Comparison of ENCODE assay signal across 15 mouse cellular contexts in the genomic region with DNA sequence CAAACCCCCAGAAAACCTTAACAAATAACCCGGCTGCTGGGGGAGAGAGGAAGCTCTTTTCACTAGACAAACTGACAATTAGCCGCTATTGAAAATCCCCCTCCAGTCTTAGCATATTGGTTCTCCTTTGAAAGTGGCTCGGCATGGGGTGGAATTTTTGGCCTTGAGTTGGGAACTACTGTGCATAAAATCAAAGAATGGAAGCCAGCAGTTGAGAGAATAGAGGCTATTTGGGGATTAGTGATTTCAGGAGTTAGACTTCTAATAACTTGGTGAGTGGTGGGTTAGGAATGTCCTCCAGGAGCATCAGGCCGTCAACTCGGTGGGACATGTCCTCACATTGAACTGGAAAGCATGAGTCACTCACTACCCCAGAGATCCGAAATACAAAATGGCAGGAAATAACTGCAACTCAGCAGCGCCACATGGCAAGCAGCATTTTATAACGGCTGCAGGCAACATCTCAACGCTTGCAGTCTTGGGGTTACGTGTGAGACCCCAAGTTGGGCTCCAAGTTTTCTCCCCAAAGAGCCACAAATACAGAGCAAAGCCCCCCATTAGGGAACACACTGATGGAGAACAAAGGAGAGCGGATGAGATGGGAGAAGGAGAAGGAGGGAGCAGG. TPM values are rescaled to one million over a fixed set of nuclear protein-coding genes. Genes with fewer than 3 reads are reported as not detected.
DNase-seq lines count a peak whose midpoint lies in the region; ATAC-seq lines count a peak whose summit lies in the region.
"Had no signal": no experiment of that assay in that cellular context is flagged by ENCODE, and none has a peak within 500 bp of the region (broad histone marks: within the 10 kb centered on the region; RNA-seq: fewer than 3 reads in every experiment).

No protein-coding gene starts in this region.

- no peaks in the 10 kb centered on the region for H3K36me3 ChIP-seq in heart, embryonic 12.5 days
- H3K36me3 ChIP-seq in liver, embryonic 12.5 days: no peaks in the 10 kb centered on the region
- no peaks in the 10 kb centered on the region for H3K36me3 ChIP-seq in embryonic facial prominence, embryonic 14.5 days (ENCODE audit: control insufficient read depth, insufficient read depth, low read length)
- H3K36me3 ChIP-seq in stomach, embryonic 15.5 days: no peaks in the 10 kb centered on the region

- no peak overlapping the region for H3K9ac ChIP-seq in heart, embryonic 12.5 days
- 0 out of 2 replicates have a peak overlapping the region, but pooled peaks have one; percentile 0 for H3K9ac ChIP-seq in liver, embryonic 12.5 days
- no peak overlapping the region for H3K9ac ChIP-seq in embryonic facial prominence, embryonic 14.5 days (ENCODE audit: low read depth, low read length)
- no peak overlapping the region for H3K9ac ChIP-seq in stomach, embryonic 15.5 days

- no peak overlapping the region for H3K4me3 ChIP-seq in heart, embryonic 12.5 days
- H3K4me3 ChIP-seq in liver, embryonic 12.5 days: no peak overlapping the region
- no peak overlapping the region for H3K4me3 ChIP-seq in embryonic facial prominence, embryonic 14.5 days (ENCODE audit: low read depth, low read length)
- no peak overlapping the region for H3K4me3 ChIP-seq in stomach, embryonic 15.5 days (replicated peaks)

- no peak for ATAC-seq in heart, embryonic 12.5 days (ENCODE audit: insufficient number of reproducible peaks, low FRiP score)
- ATAC-seq in liver, embryonic 12.5 days: no peak
- no peak for ATAC-seq in embryonic facial prominence, embryonic 14.5 days (ENCODE audit: low read depth)
- ATAC-seq in stomach, embryonic 15.5 days (ENCODE audit: insufficient read depth, low FRiP score, low read depth): no peak
- ATAC-seq: CD4-positive, CD25-positive, alpha-beta regulatory T cell, adult 4 months had no signal

- no peak overlapping the region for H3K4me2 ChIP-seq in heart, embryonic 12.5 days
- H3K4me2 ChIP-seq in liver, embryonic 12.5 days: no peak overlapping the region
- H3K4me2 ChIP-seq in embryonic facial prominence, embryonic 14.5 days (ENCODE audit: low read depth, low read length): no peak overlapping the region
- H3K4me2 ChIP-seq in stomach, embryonic 15.5 days: no peak overlapping the region

- intact Hi-C loops in left cerebral cortex, postnatal 10 days (cut with DNase I): no loop called here

- H3K9me3 ChIP-seq in heart, embryonic 12.5 days (replicated peaks): no peaks in the 10 kb centered on the region
- H3K9me3 ChIP-seq in liver, embryonic 12.5 days (replicated peaks): no peaks in the 10 kb centered on the region
- H3K9me3 ChIP-seq in embryonic facial prominence, embryonic 14.5 days (ENCODE audit: control insufficient read depth, low read length): no peaks in the 10 kb centered on the region
- no peaks in the 10 kb centered on the region for H3K9me3 ChIP-seq in stomach, embryonic 15.5 days

- H3K4me1 ChIP-seq in heart, embryonic 12.5 days (replicated peaks): peaks cover 37% of the 10 kb centered on the region
- H3K4me1 ChIP-seq in liver, embryonic 12.5 days: no peaks in the 10 kb centered on the region
- peaks cover 15% of the 10 kb centered on the region for H3K4me1 ChIP-seq in embryonic facial prominence, embryonic 14.5 days (ENCODE audit: control insufficient read depth, insufficient read depth, low read length)
- H3K4me1 ChIP-seq in stomach, embryonic 15.5 days: peaks cover 16% of the 10 kb centered on the region

- peak overlapping the region; percentile 78 for H3K27ac ChIP-seq in heart, embryonic 12.5 days (ENCODE audit: poor library complexity, severe bottlenecking)
- H3K27ac ChIP-seq in liver, embryonic 12.5 days: no peak overlapping the region
- peak overlapping the region; percentile 56; the same call in 1 of the 2 replicates for H3K27ac ChIP-seq in embryonic facial prominence, embryonic 14.5 days (replicated peaks; ENCODE audit: low read depth, low read length)
- peak overlapping the region; percentile 87 for H3K27ac ChIP-seq in stomach, embryonic 15.5 days

- 55% methylated on average over 11 of the region's 11 CpGs for WGBS in heart, embryonic 12.5 days
- 55% methylated on average over 11 of the region's 11 CpGs for WGBS in liver, embryonic 12.5 days (ENCODE audit: insufficient replicate concordance)
- 55% methylated on average over 11 of the region's 11 CpGs for WGBS in embryonic facial prominence, embryonic 14.5 days
- 61% methylated on average over 11 of the region's 11 CpGs for WGBS in stomach, embryonic 15.5 days

- no peak for DNase-seq in heart, adult 9 months (ENCODE audit: low spot score in 2 of 2)
- no peak for DNase-seq in liver
- no peak for DNase-seq in embryonic facial prominence, embryonic 14.5 days (ENCODE audit: low spot score)
- no peak for DNase-seq in right cerebral cortex, postnatal 10 days (ENCODE audit: low spot score in 2 of 2)
- DNase-seq in left cerebral cortex, postnatal 10 days (ENCODE audit: extremely low spot score in 1 of 2, low spot score in 2 of 2): no peak
- DNase-seq: adrenal gland, postnatal 25 days; cerebellum, adult 11 months; kidney, postnatal 25 days; layer of hippocampus, postnatal 36 days; lung, postnatal 36 days; midbrain, embryonic 14.5 days had no signal

- no peaks in the 10 kb centered on the region for H3K27me3 ChIP-seq in heart, embryonic 12.5 days (replicated peaks)
- H3K27me3 ChIP-seq in liver, embryonic 12.5 days (replicated peaks): peaks cover 17% of the 10 kb centered on the region; the same call in 1 of the 2 replicates
- no peaks in the 10 kb centered on the region for H3K27me3 ChIP-seq in embryonic facial prominence, embryonic 14.5 days (replicated peaks; ENCODE audit: control insufficient read depth, insufficient read depth, low read length)
- no peaks in the 10 kb centered on the region for H3K27me3 ChIP-seq in stomach, embryonic 15.5 days (replicated peaks)

RNA-seq across cellular contexts. Expression of gene Slf2, which starts 22.0 kb away (rescaled TPM):
- polyA plus RNA-seq in heart, embryonic 12.5 days (2016; fragmentation: Nextera tagmentation; extraction: Ambion mirVana): 51.4 and 52.3 TPM in 2 replicates
- polyA plus RNA-seq in liver, embryonic 12.5 days (2016; fragmentation: Nextera tagmentation; extraction: Ambion mirVana): 25.8 and 27.2 TPM in 2 replicates
- 38.4 and 41.8 TPM in 2 replicates for polyA plus RNA-seq in embryonic facial prominence, embryonic 14.5 days (2014; fragmentation: Nextera tagmentation; extraction: Ambion mirVana)
- 33.0 and 35.1 TPM in 2 replicates for polyA plus RNA-seq in stomach, embryonic 15.5 days (2015; fragmentation: Nextera tagmentation; extraction: Ambion mirVana)
- total RNA-seq in left cerebral cortex, postnatal 10 days (2021): 10 to 100 TPM; 29.9 to 30.4 TPM
